10 mouse cellular contexts compared by ENCODE assay signal in genomic region chr2:157840641-157841078, GRCm38 (mm10).
DNase-seq lines count a peak whose midpoint lies in the region; ATAC-seq and TF ChIP-seq lines count a peak whose summit lies in the region.
"Had no signal": no experiment of that assay in that cellular context is flagged by ENCODE, and none has a peak within 500 bp of the region (broad histone marks: within the 10 kb centered on the region; RNA-seq: fewer than 3 reads in every experiment).

No protein-coding gene starts in this region.

- peak overlapping the region; percentile 9; the same call in 1 of the 2 replicates for H3K27ac ChIP-seq in kidney, embryonic 14.5 days (ENCODE audit: low read depth, low read length)
- no peak overlapping the region for H3K27ac ChIP-seq in CH12.LX (ENCODE audit: insufficient read depth, low read depth)
- no peak overlapping the region for H3K27ac ChIP-seq in forebrain, embryonic 11.5 days (ENCODE audit: low read depth, low read length)
- H3K27ac ChIP-seq: limb, embryonic 15.5 days had no signal

- dilution Hi-C loops in CH12.LX (cut with MboI; ENCODE audit: extremely low pct_ligation_motif_present, extremely low pct_unique_long_range_greater_than_20kb, low sequenced_read_pairs), result no loop called here

- H3K9me3 ChIP-seq in kidney, embryonic 14.5 days (ENCODE audit: control insufficient read depth, low read length), result no peaks in the 10 kb centered on the region
- no peaks in the 10 kb centered on the region for H3K9me3 ChIP-seq in CH12.LX (replicated peaks; ENCODE audit: low read length)
- H3K9me3 ChIP-seq in forebrain, embryonic 11.5 days (ENCODE audit: control insufficient read depth, low read length), result no peaks in the 10 kb centered on the region
- H3K9me3 ChIP-seq: limb, embryonic 15.5 days had no signal

- no peak for DNase-seq in kidney, adult 8-10 months
- DNase-seq in CH12.LX (ENCODE audit: extremely low read depth), result peak; percentile 66
- no peak for DNase-seq in forebrain, embryonic 11.5 days (ENCODE audit: low spot score)
- peak; percentile 52 for DNase-seq in lung, postnatal 36 days
- DNase-seq in gastrocnemius, postnatal 10 days, result no peak
- no peak for DNase-seq in ovary, adult 18-20 months (ENCODE audit: low spot score)
- no peak for DNase-seq in adrenal gland, adult (ENCODE audit: inconsistent age in 2 of 2, low spot score in 1 of 2)
- DNase-seq: heart, postnatal 36 days had no signal

- H3K4me3 ChIP-seq in kidney, embryonic 14.5 days (ENCODE audit: low read length), result no peak overlapping the region
- no peak overlapping the region for H3K4me3 ChIP-seq in CH12.LX (replicated peaks in 1 of 3; ENCODE audit: low read depth in 2 of 3, low read length in 2 of 3, poor library complexity in 1 of 3)
- H3K4me3 ChIP-seq in forebrain, embryonic 11.5 days (ENCODE audit: low read depth, low read length), result no peak overlapping the region
- H3K4me3 ChIP-seq: limb, embryonic 15.5 days had no signal

- no peak for TF ChIP-seq EP300 in CH12.LX (IDR thresholded peaks at IDR 0.05; ENCODE audit: low read length)

- no peaks in the 10 kb centered on the region for H3K27me3 ChIP-seq in kidney, embryonic 14.5 days (ENCODE audit: control insufficient read depth, insufficient read depth, low read length)
- no peaks in the 10 kb centered on the region for H3K27me3 ChIP-seq in CH12.LX (replicated peaks)
- H3K27me3 ChIP-seq in forebrain, embryonic 11.5 days (ENCODE audit: control insufficient read depth, insufficient read depth, low read length), result no peaks in the 10 kb centered on the region
- H3K27me3 ChIP-seq: limb, embryonic 15.5 days had no signal

- H3K9ac ChIP-seq in kidney, embryonic 14.5 days (ENCODE audit: low read depth, low read length), result no peak overlapping the region
- no peak overlapping the region for H3K9ac ChIP-seq in CH12.LX (ENCODE audit: insufficient read depth, low read depth)
- H3K9ac ChIP-seq in forebrain, embryonic 11.5 days (ENCODE audit: low read length), result no peak overlapping the region
- H3K9ac ChIP-seq: limb, embryonic 15.5 days had no signal

- peaks cover 18% of the 10 kb centered on the region for H3K4me1 ChIP-seq in kidney, embryonic 14.5 days (ENCODE audit: control insufficient read depth, insufficient read depth, low read length)
- peaks cover 3 to 53% of the 10 kb centered on the region in 2 experiments; a peak in 3 of 4 replicates for H3K4me1 ChIP-seq in CH12.LX (ENCODE audit: control insufficient read depth in 1 of 2, insufficient read depth in 2 of 2)
- H3K4me1 ChIP-seq in forebrain, embryonic 11.5 days (replicated peaks; ENCODE audit: control insufficient read depth, insufficient read depth, low read length), result peaks cover 6% of the 10 kb centered on the region; the same call in 1 of the 2 replicates
- H3K4me1 ChIP-seq: limb, embryonic 15.5 days had no signal

- no peak for TF ChIP-seq POLR2A in CH12.LX (IDR thresholded peaks at IDR 0.05; ENCODE audit: low read depth, low read length)

- H3K36me3 ChIP-seq in kidney, embryonic 14.5 days (ENCODE audit: control insufficient read depth, insufficient read depth, low read length), result no peaks in the 10 kb centered on the region
- peaks cover 20 to 59% of the 10 kb centered on the region in 2 experiments for H3K36me3 ChIP-seq in CH12.LX (replicated peaks in 1 of 2; ENCODE audit: control insufficient read depth in 1 of 2, insufficient read depth in 1 of 2, low read length in 1 of 2)
- H3K36me3 ChIP-seq in forebrain, embryonic 11.5 days (ENCODE audit: control insufficient read depth, insufficient read depth, low read length), result no peaks in the 10 kb centered on the region

- no peak; the same call in 1 of the 2 replicates for ATAC-seq in kidney, embryonic 14.5 days (ENCODE audit: low FRiP score, low TSS enrichment)
- peak; percentile 64 for ATAC-seq in forebrain, embryonic 11.5 days (replicated peaks; ENCODE audit: low FRiP score)

- TF ChIP-seq RAD21 in CH12.LX (IDR thresholded peaks at IDR 0.05; ENCODE audit: low read depth, low read length), result no peak

- in situ Hi-C loops in CH12.LX (cut with MboI; ENCODE audit: low pct_ligation_motif_present, low pct_unique_long_range_greater_than_20kb, low sequenced_read_pairs), result no loop called here

- TF ChIP-seq CTCF in CH12.LX (conservative IDR thresholded peaks at IDR 0.05 in 1 of 2, IDR thresholded peaks at IDR 0.05 in 1 of 2; ENCODE audit: low read depth in 2 of 2, low read length in 2 of 2), result no peak

- H3K79me2 ChIP-seq in CH12.LX (replicated peaks; ENCODE audit: control insufficient read depth, extremely low read depth, insufficient read depth, poor library complexity, severe bottlenecking), result no peaks in the 10 kb centered on the region

- no peak overlapping the region for H3K4me2 ChIP-seq in kidney, embryonic 14.5 days (replicated peaks; ENCODE audit: low read depth, low read length)
- H3K4me2 ChIP-seq in CH12.LX (ENCODE audit: insufficient read depth, low read depth, poor library complexity, severe bottlenecking), result no peak overlapping the region
- H3K4me2 ChIP-seq in forebrain, embryonic 11.5 days (ENCODE audit: low read depth, low read length, severe bottlenecking), result no peak overlapping the region
- H3K4me2 ChIP-seq: limb, embryonic 15.5 days had no signal

TF ChIP-seq in CH12.LX, 34 proteins besides CTCF, POLR2A, EP300 and RAD21:
- TF ChIP-seq IRF4 (IDR thresholded peaks at IDR 0.05; ENCODE audit: low read depth, low read length) (0 out of 2 replicates have a peak, but pooled peaks have one; percentile 19), HCFC1 (IDR thresholded peaks at IDR 0.05; ENCODE audit: low read depth, low read length) (no peak), JUN (IDR thresholded peaks at IDR 0.05; ENCODE audit: insufficient read depth, low read depth, low read length) (no peak)

Comparison
In these comparisons a context has a peak if more than half of its experiments do, and no peak if none do; other contexts are left out.
1. DNase-seq: peak in CH12.LX (single experiment) and lung, postnatal 36 days (single experiment); none in kidney, adult 8-10 months (0 of 2), forebrain, embryonic 11.5 days (single experiment), gastrocnemius, postnatal 10 days (single experiment), ovary, adult 18-20 months (single experiment) and adrenal gland, adult (0 of 2).